Mouse (Mus musculus) T-cell, adult 66 days (primary cell): Measurements from ENCODE around the gene Treml2. TPM values are rescaled to one million over a fixed set of nuclear protein-coding genes. Genes with fewer than 3 reads are reported as not detected.

Source experiments
- total RNA-seq, 2 experiments: library from RNA; stranded (reverse); gene quantifications; 3 replicates in 1 of 2; 4 replicates in 1 of 2; pipeline ENCODE4 v1.2.4; 2023

The Treml2 gene
- 10 to 100 TPM; 80.4 to 94.4 TPM for total RNA-seq

GRCm38 (mm10) chr17:48299203-48299602 lies at the start of gene Treml2:
Gene Treml2 (plus strand): TSS chr17:48299498.

GRCm38 (mm10) chr17:48263741-48264362 lies 35.4 kb upstream of the Treml2 start, which contains the start of gene Treml4:
Gene Treml4 (plus strand): TSS chr17:48264295.

GRCm38 (mm10) chr17:48315905-48316579 lies 16.7 kb downstream of the Treml2 start, which contains the start of gene B430306N03Rik:
Gene B430306N03Rik (plus strand): TSS chr17:48316141.

GRCm38 (mm10) chr17:48346231-48346630 lies 46.9 kb downstream of the Treml2 start, which contains the start of gene Trem2:
Gene Trem2 (plus strand): TSS chr17:48346401.

GRCm38 (mm10) chr17:48359616-48360015 lies 60.3 kb downstream of the Treml2 start, which contains the start of gene Treml1:
Gene Treml1 (plus strand): TSS chr17:48359916.

Other genes starting within 250 kb of the Treml2 start
- not detected for gene 1700067P10Rik, start 210.2 kb upstream of the Treml2 start, total RNA-seq
- gene 9830107B12Rik, start 153.2 kb upstream of the Treml2 start, total RNA-seq, result not detected
- gene A530064D06Rik, start 132.2 kb upstream of the Treml2 start, total RNA-seq, result under 1 TPM in 1 of 2 experiments, not detected in 1; 0.79 TPM
- gene Trem1, start 66.7 kb upstream of the Treml2 start, total RNA-seq, result under 1 TPM in 1 of 2 experiments, not detected in 1; 0.23 TPM
- not detected for gene Trem3, start 51.7 kb upstream of the Treml2 start, total RNA-seq
- 1 to 10 TPM; 1.7 to 3.4 TPM for gene Treml4, start 35.2 kb upstream of the Treml2 start, total RNA-seq
- 1 to 10 TPM; 6.5 to 7.4 TPM for gene B430306N03Rik, start 16.6 kb downstream of the Treml2 start, total RNA-seq
- gene Trem2, start 46.9 kb downstream of the Treml2 start, total RNA-seq, result not detected
- not detected for gene Treml1, start 60.4 kb downstream of the Treml2 start, total RNA-seq
- gene Nfya, start 110.4 kb downstream of the Treml2 start, total RNA-seq, result 10 to 100 TPM; 71.0 to 76.6 TPM
- 10 to 100 TPM; 29.3 to 30.7 TPM for gene Oard1, start 110.5 kb downstream of the Treml2 start, total RNA-seq
- gene Apobec2, start 133.4 kb downstream of the Treml2 start, total RNA-seq, result 1 to 10 TPM; 2.7 to 5.7 TPM
- gene Tspo2, start 152.0 kb downstream of the Treml2 start, total RNA-seq, result 1 to 10 TPM; 1.3 to 2.2 TPM
- gene Unc5cl, start 155.4 kb downstream of the Treml2 start, total RNA-seq, result 10 to 100 TPM; 18.4 to 18.6 TPM